Mouse (Mus musculus) neutrophil, adult 59 days (primary cell): ENCODE measurements around the gene Kdf1. TPM values are rescaled to one million over a fixed set of nuclear protein-coding genes. Genes with fewer than 3 reads are reported as not detected.

Source experiments
- total RNA-seq, 2 experiments: library from RNA; stranded (reverse); gene quantifications; 1 replicate in 1 of 2; 2 replicates in 1 of 2; pipeline ENCODE4 v1.2.4; 2023

Gene Kdf1
- total RNA-seq, result not detected

DNA sequence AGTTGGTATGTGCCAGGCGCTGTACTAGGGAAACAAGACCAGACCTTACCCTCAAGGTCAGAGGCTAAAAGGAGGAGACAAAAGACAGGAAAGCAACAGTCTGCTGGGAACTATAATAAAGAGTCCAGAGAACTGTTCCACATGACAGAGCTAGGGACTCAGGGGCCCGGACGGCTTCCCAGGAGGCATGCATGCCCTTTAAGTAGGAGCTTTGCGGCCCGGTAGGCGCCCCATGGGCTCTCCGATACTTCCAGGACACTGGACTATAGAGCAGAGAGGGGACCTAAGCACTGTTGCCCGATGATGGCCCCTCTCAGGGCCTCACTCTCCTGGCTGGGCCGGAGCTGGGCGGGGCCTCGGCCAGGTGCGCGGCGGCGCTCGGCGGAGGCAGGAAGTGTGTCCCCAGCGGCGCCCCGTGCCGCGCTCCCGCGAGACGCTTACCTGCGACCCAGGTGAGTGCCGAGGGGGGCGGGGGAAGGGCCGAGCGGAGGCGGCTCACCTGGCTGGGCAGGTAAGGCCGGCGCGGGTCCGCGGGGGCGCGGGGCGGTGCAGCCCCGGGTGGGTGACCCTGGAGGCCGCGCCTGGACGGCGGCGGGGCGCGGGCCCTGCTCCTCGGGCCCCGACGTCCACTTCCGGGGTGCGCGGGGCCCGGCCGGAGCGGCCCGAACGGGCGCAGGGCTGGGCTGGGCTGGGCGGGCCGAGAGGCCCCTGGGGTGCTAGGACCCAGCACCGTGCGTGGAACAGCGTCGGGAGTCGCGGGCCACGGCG lies at the start of gene Kdf1:
TSS of gene Kdf1 (plus strand) at position 363 of the 768 bp plus-strand sequence.

GRCm38 (mm10) chr4:133479458-133480184 lies 39.1 kb upstream of the Kdf1 start, which contains the start of gene Tent5b:
Gene Tent5b, plus strand, starts transcription at chr4:133480132.

GRCm38 (mm10) chr4:133498160-133498724 lies 20.5 kb upstream of the Kdf1 start, which contains the start of gene Trnp1:
Gene Trnp1, minus strand, starts transcription at chr4:133498550.

GRCm38 (mm10) chr4:133545272-133546231 lies 26.8 kb downstream of the Kdf1 start, which contains the start of gene Nudc:
Gene Nudc, minus strand, starts transcription at chr4:133545996.

DNA sequence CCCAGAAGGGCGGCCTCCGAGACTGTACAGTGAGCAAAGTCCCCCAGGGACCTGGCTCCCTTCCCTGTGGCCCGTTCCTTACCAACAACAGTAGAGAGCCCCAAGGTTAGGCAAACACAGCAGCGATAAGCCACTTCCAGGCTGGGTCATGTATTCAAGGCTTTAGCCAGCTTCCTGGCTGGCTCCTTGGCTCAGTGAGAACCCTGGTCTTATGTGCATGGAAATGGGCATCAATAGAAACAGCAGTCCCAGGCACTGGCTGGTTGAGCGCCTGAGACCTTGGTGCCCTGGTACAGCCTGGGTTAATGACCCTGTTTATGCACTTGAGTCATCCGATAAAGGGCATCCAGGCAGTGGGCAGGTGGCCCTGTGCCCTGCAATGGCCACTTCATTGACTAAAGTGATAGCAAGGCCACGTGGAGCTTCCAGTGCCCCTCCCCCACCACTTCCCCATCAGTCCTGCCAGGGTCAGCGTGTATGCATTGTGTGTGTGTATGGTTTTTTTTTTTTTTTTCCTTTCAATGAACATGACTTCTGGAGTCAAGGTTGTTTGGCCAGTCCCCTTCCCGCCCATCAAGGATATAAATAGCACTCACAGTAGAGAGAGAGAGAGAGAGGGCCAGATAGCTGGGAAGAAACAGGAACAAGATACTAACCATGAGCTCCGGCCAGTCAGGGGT lies 34.1 kb downstream of the Kdf1 start, which contains the start of gene Nr0b2:
TSS of gene Nr0b2 (plus strand) at position 609 of the 680 bp plus-strand sequence.

DNA sequence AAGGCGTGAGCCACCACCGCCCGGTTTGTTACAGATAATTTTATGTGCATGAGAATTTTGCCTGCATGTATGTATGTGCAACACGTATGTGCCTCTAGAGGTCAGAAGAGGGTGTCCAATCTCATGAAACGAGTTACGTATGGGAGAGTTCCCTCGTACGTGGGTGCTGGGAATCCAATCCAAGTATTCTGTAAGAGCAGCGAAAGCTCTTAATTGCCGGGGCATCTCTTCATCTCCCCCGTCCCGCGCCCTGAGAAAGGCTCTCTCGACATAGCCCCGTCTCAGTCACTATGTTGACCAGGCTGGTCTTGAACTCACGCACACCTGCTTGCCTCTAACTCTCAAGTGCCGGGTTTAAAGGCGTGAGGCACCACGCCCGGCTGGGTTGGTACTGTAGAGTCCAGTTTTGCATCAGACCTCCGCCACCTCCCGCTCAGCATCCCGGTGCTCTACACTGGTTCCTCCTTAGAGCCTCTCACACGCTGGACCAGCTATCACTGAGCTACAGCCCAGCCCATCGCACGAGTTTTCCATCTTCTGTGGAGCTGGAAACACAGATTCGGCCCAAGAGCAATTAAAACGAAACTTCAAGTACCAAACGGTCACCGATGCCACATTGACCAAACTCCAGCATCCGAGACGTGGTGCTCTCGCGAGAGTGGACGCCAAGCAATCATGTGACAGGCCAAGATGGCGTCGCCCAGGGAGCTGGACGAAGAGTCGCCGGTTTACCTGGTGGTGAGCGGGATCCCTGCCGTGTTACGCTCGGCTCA lies 55.5 kb downstream of the Kdf1 start, which contains the start of gene Gpatch3:
TSS of gene Gpatch3 (plus strand) at position 676 of the 773 bp plus-strand sequence.

Other genes with a start within 250 kb of the Kdf1 start
- 10 to 100 TPM; 36.4 to 36.7 TPM for gene Tmem222, start 241.2 kb upstream of the Kdf1 start, total RNA-seq
- gene Wdtc1, start 165.5 kb upstream of the Kdf1 start, total RNA-seq, result 10 to 100 TPM; 62.0 to 62.6 TPM
- 10 to 100 TPM; 62.2 to 66.0 TPM for gene Slc9a1, start 149.3 kb upstream of the Kdf1 start, total RNA-seq
- not detected for gene Tent5b, start 38.8 kb upstream of the Kdf1 start, total RNA-seq
- gene Trnp1, start 20.4 kb upstream of the Kdf1 start, total RNA-seq, result not detected
- gene Nudc, start 27.0 kb downstream of the Kdf1 start, total RNA-seq, result 10 to 100 TPM; 44.9 to 54.0 TPM
- under 1 TPM in 1 of 2 experiments, not detected in 1; 0.31 TPM for gene Nr0b2, start 34.4 kb downstream of the Kdf1 start, total RNA-seq
- 10 to 100 TPM; 10.4 to 16.2 TPM for gene Gpatch3, start 55.8 kb downstream of the Kdf1 start, total RNA-seq
- 10 to 100 TPM; 11.0 to 13.2 TPM for gene Gpn2, start 65.4 kb downstream of the Kdf1 start, total RNA-seq
- 10 to 100 TPM; 10.3 to 11.8 TPM for gene Sfn, start 83.2 kb downstream of the Kdf1 start, total RNA-seq
- gene Zdhhc18, start 131.2 kb downstream of the Kdf1 start, total RNA-seq, result 100 to 1,000 TPM; 110 to 125 TPM
- 10 to 100 TPM; 16.4 to 21.6 TPM for gene Pigv, start 153.7 kb downstream of the Kdf1 start, total RNA-seq
- gene Arid1a, start 237.8 kb downstream of the Kdf1 start, total RNA-seq, result 100 to 1,000 TPM; 127 to 138 TPM